Mouse (Mus musculus) midbrain, embryonic 11.5 days (tissue): Measurements from ENCODE around the gene Mctp1. TPM values are rescaled to one million over a fixed set of nuclear protein-coding genes. Genes with fewer than 3 reads are reported as not detected.

Source experiments
- ATAC-seq: fragments of 200-750 bp; cut with Nextera tagmentation; 2 replicates; pipeline ENCODE4 v1.8.0; 2017; ENCODE audit warnings: moderate TSS enrichment, moderate library complexity; ENCODE audit not compliant: low FRiP score
- DNase-seq: peaks from one replicate; pipeline ENCODE4 v3.0.0; 2015; ENCODE audit warnings: low spot score; ENCODE audit errors: missing footprints
- H3K27ac ChIP-seq: fragments of 300-500 bp; sonication (generic); 2 replicates; pipeline ENCODE4 v1.5.1; 2014; ENCODE audit warnings: low read depth, low read length
- H3K27me3 ChIP-seq: fragments of 300-500 bp; sonication (generic); 2 replicates; pipeline ENCODE4 v1.6.1; 2014; ENCODE audit warnings: mild to moderate bottlenecking, low read length, moderate library complexity, mixed read lengths; ENCODE audit not compliant: control insufficient read depth, insufficient read depth
- H3K36me3 ChIP-seq: fragments of 300-500 bp; sonication (generic); 2 replicates; pipeline ENCODE4 v1.6.1; 2014; ENCODE audit warnings: mild to moderate bottlenecking, low read length, moderate library complexity, mixed read lengths; ENCODE audit not compliant: control insufficient read depth, insufficient read depth
- H3K4me1 ChIP-seq: fragments of 300-500 bp; sonication (generic); 2 replicates; pipeline ENCODE4 v1.6.1; 2014; ENCODE audit warnings: low read length; ENCODE audit not compliant: control insufficient read depth, insufficient read depth
- H3K4me2 ChIP-seq: fragments of 300-500 bp; sonication (generic); 2 replicates; pipeline ENCODE4 v1.6.1; 2014; ENCODE audit warnings: mild to moderate bottlenecking, moderate library complexity
- H3K4me3 ChIP-seq: fragments of 300-500 bp; sonication (generic); 2 replicates; pipeline ENCODE4 v1.5.1; 2014; ENCODE audit warnings: low read depth, low read length
- H3K9ac ChIP-seq: fragments of 300-500 bp; sonication (generic); 2 replicates; pipeline ENCODE4 v1.6.1; 2014; ENCODE audit warnings: low read length
- H3K9me3 ChIP-seq: fragments of 300-500 bp; sonication (generic); 2 replicates; pipeline ENCODE4 v1.6.1; 2016; ENCODE audit warnings: low read length; ENCODE audit not compliant: control insufficient read depth
- WGBS: fragments of 180-500 bp; shearing (Covaris S2); extraction: QIAGEN DNeasy Blood & Tissue Kit; methylation state at CpG from one replicate; pipeline ENCODE4 v1.1.7; 2014; 5-methylcytosine and 5-hydroxymethylcytosine counted together
- polyA plus RNA-seq: library from polyadenylated mRNA; unstranded; fragments of >200 nt; fragmentation: Nextera tagmentation; extraction: Ambion mirVana; gene quantifications from 2 replicates; pipeline ENCODE4 v1.2.1, GENCODE M21; 2014

The Mctp1 gene
- polyA plus RNA-seq, 1 experiment from 2014 or later = 4.1 TPM

DNA sequence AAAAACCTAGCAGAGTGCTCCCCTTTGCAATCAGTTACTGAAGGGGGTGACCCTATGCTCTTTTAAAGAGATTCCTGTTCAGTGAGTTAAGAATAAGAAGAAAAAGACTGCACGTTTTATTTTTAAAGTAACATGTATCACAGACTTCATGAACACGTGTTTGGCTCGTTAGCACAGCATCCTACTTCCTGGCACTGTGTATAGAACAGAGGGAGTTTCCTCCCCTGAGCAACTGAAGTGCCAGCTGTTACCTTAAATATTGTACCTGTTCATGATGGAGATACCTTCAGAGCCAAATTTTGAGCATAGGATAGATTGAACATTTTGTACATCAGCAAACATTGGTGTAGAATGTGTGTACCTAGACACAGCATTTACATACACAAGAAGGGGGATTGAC lies 494.7 kb downstream of the Mctp1 start:
- 79% methylated on average over 3 of the region's 3 CpGs for WGBS
- H3K27me3 ChIP-seq = no peaks in the 10 kb centered on the region
- H3K4me1 ChIP-seq = peaks cover 3% of the 10 kb centered on the region; the same call in 1 of the 2 replicates
- H3K9me3 ChIP-seq = no peaks in the 10 kb centered on the region
- H3K4me2 ChIP-seq = no peak overlapping the region
- DNase-seq (no peak), ATAC-seq (no peak)
- H3K27ac ChIP-seq = no peak overlapping the region
- no peak overlapping the region for H3K4me3 ChIP-seq
- no peaks in the 10 kb centered on the region for H3K36me3 ChIP-seq
- H3K9ac ChIP-seq = no peak overlapping the region

DNA sequence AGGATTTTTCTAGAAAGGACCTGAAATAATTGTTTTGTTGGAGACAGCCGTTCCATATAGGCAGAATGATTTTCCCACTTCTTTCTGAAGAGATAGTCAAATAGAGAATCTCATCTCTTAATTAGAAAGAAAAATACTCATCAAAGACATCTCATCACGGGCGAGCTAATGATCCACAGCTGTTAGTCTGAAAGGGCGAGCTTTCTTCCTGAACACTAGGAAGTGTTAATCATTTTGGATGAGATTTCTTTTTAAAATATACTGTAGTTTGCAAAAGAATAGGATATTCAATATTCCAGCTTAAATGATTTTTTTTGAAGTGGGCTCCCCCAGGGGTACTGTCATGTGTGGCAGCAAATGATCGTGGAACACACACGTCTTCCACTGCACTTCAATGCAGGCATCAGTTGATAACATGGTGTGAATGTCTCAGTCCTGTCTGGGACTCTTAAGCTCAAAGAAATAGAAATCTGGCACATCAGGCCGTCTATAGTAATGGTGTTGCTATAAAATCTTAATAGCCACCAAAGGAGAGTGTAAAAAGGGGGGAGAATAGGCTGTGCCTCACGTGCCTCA lies 500.3 kb downstream of the Mctp1 start:
- Histone ChIP-seq H3K27me3 (no peaks in the 10 kb centered on the region), H3K9me3 (no peaks in the 10 kb centered on the region), H3K4me3 (no peak overlapping the region), H3K4me1 (no peaks in the 10 kb centered on the region), H3K27ac (no peak overlapping the region), H3K9ac (no peak overlapping the region), H3K36me3 (no peaks in the 10 kb centered on the region), H3K4me2 (no peak overlapping the region)
- 74% methylated on average over 8 of the region's 8 CpGs for WGBS
- ATAC-seq = no peak
- no peak for DNase-seq

DNA sequence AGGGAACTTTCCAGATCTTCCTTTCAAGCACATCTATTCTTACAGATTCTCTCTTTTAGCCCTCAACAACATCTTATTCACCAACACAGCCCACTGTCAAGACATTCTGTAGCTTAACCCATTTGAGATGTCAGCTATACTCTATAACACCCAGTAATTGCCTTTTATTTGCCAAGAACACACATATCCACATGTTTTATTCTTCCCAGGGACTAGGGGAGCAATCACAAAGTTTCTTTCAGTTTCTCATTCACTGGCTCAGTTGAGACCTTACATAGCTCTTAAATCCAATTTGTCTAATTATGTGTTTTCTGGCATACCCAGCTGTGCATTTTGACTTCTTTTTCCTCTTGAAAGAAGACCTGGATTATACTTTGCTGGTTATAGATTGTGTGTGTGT lies 508.7 kb downstream of the Mctp1 start:
- H3K27me3 ChIP-seq = no peaks in the 10 kb centered on the region
- no peaks in the 10 kb centered on the region for H3K4me1 ChIP-seq
- no peaks in the 10 kb centered on the region for H3K36me3 ChIP-seq
- H3K4me3 ChIP-seq = no peak overlapping the region
- no peak overlapping the region for H3K27ac ChIP-seq
- DNase-seq = no peak
- H3K9ac ChIP-seq = no peak overlapping the region
- no peak for ATAC-seq
- no peak overlapping the region for H3K4me2 ChIP-seq
- no peaks in the 10 kb centered on the region for H3K9me3 ChIP-seq

DNA sequence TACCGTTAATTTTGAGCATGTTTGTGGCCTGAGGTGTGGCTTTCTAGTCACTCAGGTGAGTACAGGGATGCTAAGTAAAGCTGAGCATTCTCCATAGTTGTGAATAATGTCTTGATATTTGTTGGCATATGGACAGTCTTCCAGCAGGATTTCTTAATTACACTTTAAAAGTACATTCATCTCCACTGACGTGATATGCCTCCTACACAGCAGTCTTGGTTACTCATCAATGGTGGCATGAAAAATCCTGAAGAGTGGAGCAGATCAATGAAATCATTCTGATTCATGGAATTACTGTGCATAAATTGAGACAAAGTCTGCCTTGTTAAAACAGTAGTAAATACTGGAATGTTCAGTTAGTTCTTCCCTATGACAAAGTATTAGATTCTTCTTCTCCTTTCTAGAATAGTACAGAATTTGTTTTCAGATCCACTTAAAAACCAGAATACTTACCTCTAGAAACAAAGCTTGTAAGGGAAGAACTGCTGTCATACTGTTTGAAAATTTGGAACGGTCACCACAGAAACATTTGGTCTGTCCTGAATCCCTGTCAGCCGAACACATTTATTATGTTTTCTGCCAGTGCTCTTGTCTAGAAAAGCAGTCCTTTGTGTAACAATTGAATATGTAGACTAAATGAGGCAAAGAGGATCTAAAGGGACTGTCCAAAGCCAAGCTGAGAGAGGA lies 511.6 kb downstream of the Mctp1 start:
- no peak for ATAC-seq
- WGBS = 88% methylated on average over 4 of the region's 4 CpGs
- no peak overlapping the region for H3K27ac ChIP-seq

DNA sequence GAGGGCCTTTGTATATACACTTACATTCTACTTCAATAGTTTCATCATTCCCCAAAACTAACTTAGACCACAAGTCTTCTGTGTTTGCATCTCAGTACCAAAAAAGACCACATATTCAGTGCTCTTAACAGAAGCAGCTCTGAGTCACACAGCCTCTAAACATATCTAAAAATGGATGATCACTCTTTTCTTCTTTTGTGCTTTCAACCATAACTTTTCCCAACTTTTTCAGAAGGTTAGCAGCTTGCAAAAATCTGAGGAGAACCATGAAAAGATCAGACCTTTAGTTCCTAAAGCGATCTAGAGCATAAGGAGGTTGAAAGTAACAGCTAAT lies 512.1 kb downstream of the Mctp1 start:
- Histone ChIP-seq H3K27ac (no peak overlapping the region), H3K36me3 (no peaks in the 10 kb centered on the region), H3K9me3 (no peaks in the 10 kb centered on the region), H3K4me1 (no peaks in the 10 kb centered on the region), H3K27me3 (no peaks in the 10 kb centered on the region), H3K9ac (no peak overlapping the region), H3K4me3 (no peak overlapping the region), H3K4me2 (no peak overlapping the region)
- ATAC-seq (no peak), DNase-seq (no peak)
- 74% methylated on average over 1 of the region's 1 CpGs for WGBS

More for the DNA sequence above, 511.6 kb downstream of the Mctp1 start:
- Histone ChIP-seq H3K4me3 (no peak overlapping the region), H3K4me2 (no peak overlapping the region), H3K36me3 (no peaks in the 10 kb centered on the region), H3K4me1 (no peaks in the 10 kb centered on the region), H3K9me3 (no peaks in the 10 kb centered on the region), H3K9ac (no peak overlapping the region), H3K27me3 (no peaks in the 10 kb centered on the region)
- DNase-seq = no peak

DNA sequence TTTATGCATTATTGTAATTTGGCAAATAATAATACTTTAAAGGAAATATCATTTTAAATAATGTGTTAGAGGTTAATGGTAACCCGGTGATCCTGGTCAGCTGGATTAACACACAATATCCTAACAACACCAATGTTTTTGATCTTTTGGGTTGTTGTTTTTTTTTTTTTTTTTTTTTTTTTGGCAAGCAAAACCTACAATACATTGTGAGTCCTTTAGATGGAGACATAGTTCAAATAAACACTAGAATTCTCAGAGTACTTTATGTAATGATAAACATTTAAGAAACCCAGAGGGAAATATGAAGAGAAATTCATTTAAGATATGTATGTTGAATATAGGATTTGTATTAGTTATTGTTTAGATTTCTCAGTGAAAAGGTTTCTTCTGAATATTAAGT lies 534.0 kb downstream of the Mctp1 start:
- Histone ChIP-seq H3K9ac (no peak overlapping the region), H3K4me2 (no peak overlapping the region), H3K27ac (no peak overlapping the region), H3K27me3 (no peaks in the 10 kb centered on the region), H3K4me3 (no peak overlapping the region), H3K36me3 (no peaks in the 10 kb centered on the region), H3K9me3 (no peaks in the 10 kb centered on the region), H3K4me1 (no peaks in the 10 kb centered on the region)
- DNase-seq (no peak), ATAC-seq (no peak)
- 92% methylated on average over 1 of the region's 1 CpGs for whole genome bisulfite sequencing

DNA sequence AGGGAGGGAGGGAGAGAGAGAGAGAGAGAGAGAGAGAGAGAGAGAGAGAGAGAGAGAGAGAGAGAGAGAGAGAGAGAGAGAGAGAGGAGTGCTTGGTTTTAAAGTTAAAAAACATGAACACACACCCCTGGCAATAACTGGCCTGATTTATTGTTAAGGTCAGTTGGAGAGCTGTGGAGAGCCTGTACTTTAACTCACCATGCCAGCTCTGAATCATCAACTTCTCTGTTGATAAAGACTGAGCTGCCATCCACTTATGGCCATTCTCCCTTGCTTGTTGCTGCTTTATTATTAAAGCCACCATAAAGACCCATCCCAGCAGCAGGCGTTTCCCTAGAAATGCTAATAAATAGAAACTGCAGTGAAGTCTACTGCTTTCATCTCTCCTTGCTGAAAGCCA lies 542.5 kb downstream of the Mctp1 start:
- no peak for ATAC-seq
- H3K4me2 ChIP-seq = no peak overlapping the region
- H3K27ac ChIP-seq = no peak overlapping the region
- no peaks in the 10 kb centered on the region for H3K27me3 ChIP-seq
- no peak for DNase-seq
- no peaks in the 10 kb centered on the region for H3K36me3 ChIP-seq
- no peak overlapping the region for H3K9ac ChIP-seq
- H3K4me1 ChIP-seq = no peaks in the 10 kb centered on the region
- H3K4me3 ChIP-seq = no peak overlapping the region
- WGBS = 63% methylated on average over 1 of the region's 1 CpGs
- H3K9me3 ChIP-seq = no peaks in the 10 kb centered on the region

DNA sequence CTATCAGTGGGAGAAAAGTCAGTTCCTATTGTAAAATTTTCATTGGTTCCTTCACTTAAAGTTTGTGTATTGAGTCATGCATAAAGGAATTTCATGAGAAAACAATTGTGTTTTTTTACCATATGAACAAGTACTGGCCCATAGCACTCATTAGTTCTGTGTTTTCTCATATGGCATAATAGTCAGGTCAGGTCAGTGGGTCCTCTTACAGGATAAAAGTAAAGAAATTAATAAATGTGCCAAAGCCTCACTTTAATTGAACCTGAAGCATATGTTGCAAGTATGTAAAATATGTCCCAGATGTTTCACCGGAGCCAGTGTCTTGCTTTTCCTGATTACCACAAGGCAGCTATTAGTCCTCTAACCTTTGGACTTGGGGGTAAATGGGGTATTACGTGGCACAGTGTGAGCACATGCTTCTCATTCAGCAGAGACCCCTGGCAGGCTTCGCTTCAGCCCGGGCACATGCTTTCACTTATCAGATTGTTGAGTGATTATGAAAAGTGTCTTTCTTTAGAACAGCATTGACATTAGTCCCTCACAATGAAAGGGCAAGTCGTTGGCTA lies 543.6 kb downstream of the Mctp1 start:
- Histone ChIP-seq H3K4me3 (no peak overlapping the region), H3K4me2 (no peak overlapping the region), H3K4me1 (no peaks in the 10 kb centered on the region), H3K27me3 (no peaks in the 10 kb centered on the region), H3K9ac (no peak overlapping the region), H3K27ac (no peak overlapping the region), H3K9me3 (no peaks in the 10 kb centered on the region), H3K36me3 (no peaks in the 10 kb centered on the region)
- 67% methylated on average over 5 of the region's 5 CpGs for WGBS
- no peak for DNase-seq
- no peak for ATAC-seq

DNA sequence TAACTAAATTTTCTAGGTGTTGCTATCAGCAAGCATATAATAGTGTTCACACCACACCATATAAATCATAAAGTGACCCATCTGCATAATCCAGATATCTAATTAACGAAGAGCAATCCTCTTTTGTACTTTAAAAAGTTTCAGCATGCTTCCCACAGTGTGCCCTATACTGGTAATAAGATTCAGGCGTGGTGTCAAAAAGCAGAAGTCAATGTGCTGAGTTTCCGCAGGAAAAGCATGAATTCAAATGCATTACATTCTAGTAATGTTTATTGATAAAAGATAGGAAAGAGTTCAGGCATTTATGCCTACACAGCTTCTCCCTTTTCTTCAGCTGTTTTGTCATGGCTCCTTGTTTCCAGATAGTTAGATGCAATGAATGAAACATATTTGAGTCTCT lies 544.8 kb downstream of the Mctp1 start:
- H3K36me3 ChIP-seq = no peaks in the 10 kb centered on the region
- no peaks in the 10 kb centered on the region for H3K27me3 ChIP-seq
- no peaks in the 10 kb centered on the region for H3K4me1 ChIP-seq
- H3K4me3 ChIP-seq = no peak overlapping the region
- ATAC-seq (no peak), DNase-seq (no peak)
- no peaks in the 10 kb centered on the region for H3K9me3 ChIP-seq
- WGBS = 82% methylated on average over 3 of the region's 3 CpGs
- H3K4me2 ChIP-seq = no peak overlapping the region
- no peak overlapping the region for H3K9ac ChIP-seq
- no peak overlapping the region for H3K27ac ChIP-seq
